Mouse (Mus musculus) Patski (cell line): ENCODE measurements around the gene Med4. TPM values are rescaled to one million over a fixed set of nuclear protein-coding genes. Genes with fewer than 3 reads are reported as not detected.

Experiments
- ATAC-seq: fragments of 100-300 bp; one replicate; pipeline ENCODE4 v1.8.0; 2021
- CTCF ChIA-PET: fragments of 350-600 bp; sonication (Branson Sonifier 250); formaldehyde crosslinking; loops from one replicate; lab custom pipeline; 2022; ENCODE audit warnings: inconsistent platforms; lab: Charles Lee
- POLR2A ChIA-PET: fragments of 350-600 bp; sonication (Branson Sonifier 250); formaldehyde crosslinking; loops from one replicate; lab custom pipeline; 2022; ENCODE audit warnings: antibody characterized with exemption, inconsistent platforms; lab: Charles Lee
- DNase-seq: peaks from one replicate; pipeline ENCODE4 v3.0.0-alpha.2; 2011; ENCODE audit warnings: low read depth, low spot score
- H3K27me3 ChIP-seq: fragments of 371-371 bp; one replicate; pipeline ENCODE4 v1.5.1; 2021
- CTCF ChIP-seq: fragments of 100-300 bp; IDR thresholded peaks from one replicate; pipeline ENCODE4 v1.5.1; 2021
- in situ Hi-C: fragments of 300-500 bp; cut with MboI; formaldehyde crosslinking; loops from 3 replicates; pipeline ENCODE4 v1.11.1; 2018; ENCODE audit warnings: low pct_unique_long_range_greater_than_20kb, mixed read lengths
- polyA plus RNA-seq: library from polyadenylated mRNA; unstranded; gene quantifications from one replicate; pipeline ENCODE4 v1.2.3, GENCODE M21; 2021

Gene Med4
- polyA plus RNA-seq = 35.0 TPM

DNA sequence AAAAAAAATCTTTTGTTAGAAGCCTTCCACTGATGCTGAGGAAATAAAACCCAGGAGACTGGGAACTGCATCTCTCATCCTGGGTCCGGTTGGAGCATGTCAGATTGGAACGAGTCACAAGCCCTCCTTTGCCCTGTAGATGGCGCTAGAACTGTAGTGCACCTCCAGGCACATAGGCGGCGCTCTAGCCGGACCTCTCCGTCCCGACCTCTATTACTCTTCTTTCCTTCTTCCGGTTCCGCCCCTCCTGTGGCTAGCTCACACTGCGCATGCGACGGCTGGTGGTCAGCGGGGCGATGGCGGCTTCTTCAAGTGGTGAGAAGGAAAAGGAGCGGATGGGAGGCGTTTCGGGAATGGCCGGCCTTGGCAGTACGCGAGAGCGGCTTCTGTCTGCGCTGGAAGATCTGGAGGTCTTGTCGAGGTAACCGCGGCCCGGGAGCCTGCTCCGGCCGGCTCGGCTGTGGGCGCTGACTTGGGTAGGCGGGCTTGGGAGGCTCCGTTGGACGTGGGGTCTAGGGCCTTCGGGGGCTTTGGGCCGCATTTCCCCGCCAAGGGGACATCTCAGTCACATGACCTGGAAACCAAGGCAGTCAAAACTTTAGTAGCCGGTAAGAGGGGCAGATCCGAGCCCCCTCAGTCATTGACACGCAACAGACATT is at the start of gene Med4:
TSS of gene Med4 (plus strand) at position 261 of the 659 bp plus-strand sequence.
- no peaks in the 10 kb centered on the region for H3K27me3 ChIP-seq
- in situ Hi-C loops = no loop called here
- DNase-seq (peak; percentile 76), ATAC-seq (peak; percentile 81)
- peak; percentile 100 for TF ChIP-seq CTCF
- ChIA-PET CTCF (interaction anchor here (0.6 to 1.3 kb wide), 6 partner anchors 10 to 127 kb away, joined by 3 read pairs; partner anchors contain the start of gene Sucla2), POLR2A (no interaction called here)

GRCm38 (mm10) chr14:73460514-73461134 is 49.2 kb upstream of the Med4 start:
- no peak for ATAC-seq
- POLR2A ChIA-PET = interaction anchor here (0.6 to 0.7 kb wide), 2 partner anchors 10 to 139 kb away, joined by 3 to 4 read pairs; no protein-coding TSS in a partner anchor

DNA sequence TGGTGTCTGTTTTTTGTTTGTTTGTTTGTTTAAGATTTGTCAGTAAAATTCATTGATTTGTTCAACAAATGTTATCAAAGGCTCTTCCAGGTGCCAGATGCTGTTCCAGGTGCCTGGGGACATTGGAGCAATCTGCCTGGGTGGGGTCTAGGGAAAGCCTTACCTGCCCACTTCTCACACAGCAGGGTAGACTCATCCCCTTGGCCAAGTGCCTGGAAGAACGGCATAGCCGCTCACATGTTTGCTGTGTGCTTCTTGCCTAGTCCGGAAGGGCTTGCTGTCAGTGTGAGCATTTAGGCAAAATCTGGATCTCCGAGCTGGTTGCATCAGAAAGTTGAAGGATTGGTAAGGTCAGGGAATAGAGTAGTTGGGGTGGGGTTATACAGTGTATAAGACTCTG is 47.6 kb upstream of the Med4 start:
- in situ Hi-C loops = no loop called here
- H3K27me3 ChIP-seq = no peaks in the 10 kb centered on the region
- ChIA-PET CTCF (no interaction called here), POLR2A (no interaction called here)
- DNase-seq = no peak
- TF ChIP-seq CTCF = no peak
- ATAC-seq = no peak

More at GRCm38 (mm10) chr14:73460514-73461134, 49.2 kb upstream of the Med4 start:
- H3K27me3 ChIP-seq = no peaks in the 10 kb centered on the region
- in situ Hi-C loops = no loop called here
- no peak for DNase-seq
- TF ChIP-seq CTCF = no peak
- CTCF ChIA-PET = interaction anchor here (1.0 to 1.6 kb wide), 2 partner anchors 70 to 73 kb away, joined by 4 read pairs; no protein-coding TSS in a partner anchor

GRCm38 (mm10) chr14:73467697-73468096 is 42.1 kb upstream of the Med4 start:
- in situ Hi-C loops = no loop called here
- CTCF ChIA-PET = no interaction called here
- no peaks in the 10 kb centered on the region for H3K27me3 ChIP-seq
- no peak for TF ChIP-seq CTCF
- DNase-seq (no peak), ATAC-seq (no peak)
- POLR2A ChIA-PET = no interaction called here

DNA sequence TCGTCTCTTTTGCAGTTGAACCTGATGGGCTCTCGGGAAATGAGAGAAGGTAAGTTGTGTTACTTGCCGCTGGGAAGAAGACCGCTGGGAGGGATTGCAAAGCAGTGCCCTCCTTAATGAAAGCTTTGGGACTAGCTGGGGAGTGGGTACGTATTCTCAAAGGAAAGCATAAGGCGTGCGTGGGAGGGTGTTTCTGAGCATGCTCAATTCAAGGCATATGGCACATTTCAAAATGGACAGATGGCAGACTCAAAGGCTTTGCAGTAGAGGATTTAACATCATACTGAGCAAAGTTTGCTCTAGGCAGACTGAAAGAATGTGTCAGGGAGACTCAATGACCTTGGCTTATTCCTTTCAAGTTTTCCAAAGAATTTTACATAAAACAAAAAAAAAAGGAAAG is 40.3 kb upstream of the Med4 start:
- no peak for ATAC-seq
- in situ Hi-C loops = no loop called here
- no peak for TF ChIP-seq CTCF
- H3K27me3 ChIP-seq = no peaks in the 10 kb centered on the region
- POLR2A ChIA-PET = interaction anchor here (0.6 kb wide), 1 partner anchor 140 kb away, joined by 3 read pairs; no protein-coding TSS in a partner anchor
- CTCF ChIA-PET = no interaction called here
- no peak for DNase-seq

DNA sequence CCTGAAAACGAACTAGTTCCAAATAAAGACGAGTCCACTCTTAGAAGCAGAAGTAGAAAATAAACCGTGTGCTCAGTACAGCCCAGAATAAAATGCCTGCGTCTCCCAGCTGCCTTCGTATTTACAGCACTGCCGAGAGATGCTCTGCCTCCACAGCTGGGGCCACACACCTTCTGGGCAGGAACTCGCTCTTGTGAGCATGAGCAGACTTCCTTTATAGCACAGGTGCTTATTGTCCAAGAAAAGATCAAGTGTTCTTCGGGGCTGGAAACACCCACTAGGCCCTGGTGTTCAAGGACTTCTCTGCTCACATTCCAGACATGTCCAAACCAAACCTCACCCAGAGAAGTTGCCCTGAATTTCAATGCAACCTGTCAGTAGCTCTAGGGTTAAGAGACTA is 39.2 kb upstream of the Med4 start:
- CTCF ChIA-PET = interaction anchor here (1.0 kb wide), 1 partner anchor 14 kb away, joined by 4 read pairs; no protein-coding TSS in a partner anchor
- TF ChIP-seq CTCF = no peak
- no peaks in the 10 kb centered on the region for H3K27me3 ChIP-seq
- in situ Hi-C loops = loop anchor here (5.0 to 10.0 kb wide), 3 partner anchors 83 to 366 kb away; partner anchors contain the start of genes Itm2b and Rb1
- POLR2A ChIA-PET = interaction anchor here (0.6 kb wide), 2 partner anchors 10 to 153 kb away, joined by 3 read pairs; no protein-coding TSS in a partner anchor
- no peak for ATAC-seq
- DNase-seq = no peak

DNA sequence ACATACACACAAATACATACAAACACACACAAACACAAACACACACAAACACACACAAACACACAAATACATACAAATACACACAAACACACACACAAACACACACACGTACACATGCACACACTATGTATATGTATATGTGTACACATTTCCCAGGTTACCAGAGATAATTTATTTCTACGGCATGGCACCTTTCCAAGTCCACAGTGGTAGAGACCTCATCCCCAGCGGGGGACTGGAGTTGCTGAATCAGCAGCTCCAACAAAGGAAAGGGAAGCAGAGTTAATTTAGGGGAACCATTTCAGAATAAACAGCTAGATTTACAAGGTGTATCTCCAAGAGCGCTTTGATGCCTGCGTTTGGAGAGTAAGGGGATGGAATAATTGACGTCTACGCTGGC is 37.6 kb upstream of the Med4 start:
- H3K27me3 ChIP-seq = no peaks in the 10 kb centered on the region
- ChIA-PET CTCF (interaction anchor here (3.1 kb wide), 1 partner anchor 89 kb away, joined by 11 read pairs; no protein-coding TSS in a partner anchor), POLR2A (no interaction called here)
- DNase-seq (no peak), ATAC-seq (no peak)
- in situ Hi-C loops = loop anchor here (5.0 to 10.0 kb wide), 3 partner anchors 85 to 367 kb away; partner anchors contain the start of genes Itm2b and Rb1
- no peak for TF ChIP-seq CTCF

DNA sequence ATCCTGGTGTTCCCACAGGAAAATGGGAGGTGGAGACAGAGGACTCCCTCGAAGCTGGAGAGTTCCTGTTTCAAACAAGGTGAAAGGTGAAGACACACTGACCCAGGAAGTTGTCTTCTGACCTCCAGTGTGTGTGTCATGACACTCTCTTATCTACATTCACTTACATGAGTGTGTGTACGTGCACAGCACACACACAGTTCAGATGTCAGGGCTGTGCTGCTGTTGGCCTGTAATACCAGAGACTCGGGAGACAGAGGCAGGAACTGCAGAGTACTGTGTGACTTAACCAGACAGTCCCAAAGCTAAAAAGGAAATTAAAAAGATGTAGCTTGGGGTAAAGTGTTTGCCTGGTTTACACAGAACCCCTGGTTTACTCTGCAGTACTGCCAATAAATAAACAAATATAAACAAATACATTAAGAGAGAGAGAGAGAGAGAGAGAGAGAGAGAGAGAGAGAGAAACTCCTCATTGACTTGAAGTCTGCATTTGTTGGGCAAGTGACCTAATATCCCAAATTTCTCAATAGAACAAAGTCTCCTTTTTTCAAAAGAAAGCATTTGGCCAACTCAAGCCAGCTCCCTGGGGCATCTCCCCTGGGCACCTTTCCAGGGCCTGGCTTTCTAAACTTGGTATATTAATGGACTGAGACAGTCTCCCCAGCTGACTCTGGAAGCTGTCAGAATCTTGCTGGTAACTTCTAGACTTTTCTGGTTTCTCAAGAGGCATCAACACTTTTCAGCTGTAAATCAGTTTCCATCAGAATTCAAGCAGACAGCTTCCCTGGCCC is 36.0 kb upstream of the Med4 start:
- no peak for TF ChIP-seq CTCF
- ATAC-seq = peak; percentile 53
- POLR2A ChIA-PET = interaction anchor here (0.6 to 1.5 kb wide), 7 partner anchors 13 to 95 kb away, joined by 3 to 6 read pairs (median 4); partner anchors contain the start of gene Itm2b
- CTCF ChIA-PET = interaction anchor here (1.0 to 3.1 kb wide), 6 partner anchors 9 to 351 kb away, joined by 3 to 11 read pairs (median 3); partner anchors contain the start of genes Rcbtb2 and Sucla2
- H3K27me3 ChIP-seq = no peaks in the 10 kb centered on the region
- peak; percentile 82 for DNase-seq
- in situ Hi-C loops = loop anchor here (5.0 to 10.0 kb wide), 3 partner anchors 87 to 369 kb away; partner anchors contain the start of genes Itm2b and Rb1

GRCm38 (mm10) chr14:73474636-73475093 is 35.2 kb upstream of the Med4 start:
- ATAC-seq = peak; percentile 74
- no peaks in the 10 kb centered on the region for H3K27me3 ChIP-seq
- TF ChIP-seq CTCF = peak; percentile 75
- ChIA-PET POLR2A (interaction anchor here (0.6 to 1.5 kb wide), 5 partner anchors 12 to 95 kb away, joined by 3 to 6 read pairs (median 4); partner anchors contain the start of gene Itm2b), CTCF (interaction anchor here (0.7 to 3.1 kb wide), 8 partner anchors 9 to 352 kb away, joined by 3 to 11 read pairs (median 3); partner anchors contain the start of genes Rcbtb2 and Sucla2)
- peak; percentile 30 for DNase-seq
- in situ Hi-C loops = loop anchor here (5.0 to 10.0 kb wide), 3 partner anchors 87 to 370 kb away; partner anchors contain the start of genes Itm2b and Rb1
